ENCODE assay signal across 9 mouse cellular contexts in genomic region chr5:5379501-5379869, GRCm38 (mm10). TPM values are rescaled to one million over a fixed set of nuclear protein-coding genes. Genes with fewer than 3 reads are reported as not detected.
DNase-seq lines count a peak whose midpoint lies in the region; ATAC-seq and TF ChIP-seq lines count a peak whose summit lies in the region.
"Had no signal": no experiment of that assay in that cellular context is flagged by ENCODE, and none has a peak within 500 bp of the region (broad histone marks: within the 10 kb centered on the region; RNA-seq: fewer than 3 reads in every experiment).

No protein-coding gene starts in this region.

- TF ChIP-seq CTCF in bone marrow, adult 2 months (IDR thresholded peaks at IDR 0.05; ENCODE audit: control insufficient read depth, insufficient read depth, low read length): no peak
- no peak for TF ChIP-seq CTCF in heart, postnatal 0 days (IDR thresholded peaks at IDR 0.05; ENCODE audit: low read depth)

- H3K9ac ChIP-seq in heart, embryonic 14.5 days (ENCODE audit: low read length): peak overlapping the region; percentile 86
- peak overlapping the region; percentile 80 for H3K9ac ChIP-seq in heart, postnatal 0 days (replicated peaks; ENCODE audit: low read depth, low read length)

- no peak for ATAC-seq in heart, embryonic 14.5 days (ENCODE audit: insufficient number of reproducible peaks, insufficient read depth, low FRiP score, low read depth)
- no peak for ATAC-seq in heart, postnatal 0 days (ENCODE audit: insufficient read depth, low read depth)
- ATAC-seq in megakaryocyte, adult 5-6 weeks (ENCODE audit: poor library complexity, severe bottlenecking): peak; percentile 28
- no peak for ATAC-seq in erythroid progenitor cell, adult 5-6 weeks (replicated peaks; ENCODE audit: low FRiP score, poor library complexity, severe bottlenecking)

- TF ChIP-seq EP300 in heart, postnatal 0 days (IDR thresholded peaks at IDR 0.05; ENCODE audit: low read depth): no peak

- peak overlapping the region; percentile 84 to 98 for H3K4me3 ChIP-seq in heart, embryonic 14.5 days (ENCODE audit: control insufficient read depth in 1 of 2, insufficient read depth in 1 of 2, low read depth in 1 of 2, low read length in 2 of 2)
- peak overlapping the region; percentile 48 for H3K4me3 ChIP-seq in bone marrow, adult 2 months (replicated peaks; ENCODE audit: control insufficient read depth, low read depth, low read length)
- peak overlapping the region; percentile 89 for H3K4me3 ChIP-seq in heart, postnatal 0 days (ENCODE audit: low read depth, low read length)

- peaks cover 2 to 24% of the 10 kb centered on the region in 2 experiments; a peak in 2 of 4 replicates for H3K4me1 ChIP-seq in heart, embryonic 14.5 days (ENCODE audit: control insufficient read depth in 2 of 2, insufficient read depth in 2 of 2, low read length in 2 of 2)
- H3K4me1 ChIP-seq in bone marrow, adult 2 months (ENCODE audit: control insufficient read depth, insufficient read depth, low read length): peaks cover under 1% of the 10 kb centered on the region; the same call in 1 of the 2 replicates
- H3K4me1 ChIP-seq in heart, postnatal 0 days (ENCODE audit: control insufficient read depth, insufficient read depth): peaks cover 19% of the 10 kb centered on the region

- H3K27me3 ChIP-seq in heart, embryonic 14.5 days (ENCODE audit: control insufficient read depth, insufficient read depth, low read length): no peaks in the 10 kb centered on the region
- no peaks in the 10 kb centered on the region for H3K27me3 ChIP-seq in heart, postnatal 0 days (ENCODE audit: control insufficient read depth, insufficient read depth, low read length)
- H3K27me3 ChIP-seq: Patski had no signal

- peak overlapping the region; percentile 81 to 86 for H3K27ac ChIP-seq in heart, embryonic 14.5 days (replicated peaks in 1 of 2; ENCODE audit: control insufficient read depth in 1 of 2, insufficient read depth in 1 of 2, low read depth in 2 of 2, low read length in 2 of 2)
- no peak overlapping the region; the same call in 1 of the 2 replicates for H3K27ac ChIP-seq in bone marrow, adult 2 months (ENCODE audit: control insufficient read depth, insufficient read depth, low read depth, low read length, poor library complexity)
- H3K27ac ChIP-seq in heart, postnatal 0 days (ENCODE audit: low read depth): peak overlapping the region; percentile 87

- peak overlapping the region; percentile 83 for H3K4me2 ChIP-seq in heart, embryonic 14.5 days (ENCODE audit: low read length)
- H3K4me2 ChIP-seq in heart, postnatal 0 days (ENCODE audit: low read depth, low read length): peak overlapping the region; percentile 68

- no peaks in the 10 kb centered on the region for H3K9me3 ChIP-seq in heart, embryonic 14.5 days (ENCODE audit: control insufficient read depth, low read length)
- no peaks in the 10 kb centered on the region for H3K9me3 ChIP-seq in heart, postnatal 0 days (replicated peaks; ENCODE audit: control insufficient read depth, low read length)

- no peak for TF ChIP-seq POLR2A in bone marrow, adult 2 months (IDR thresholded peaks at IDR 0.05; ENCODE audit: borderline replicate concordance, control insufficient read depth, low read depth, low read length)

- WGBS in heart, embryonic 14.5 days: under 1% methylated on average over 14 of the region's 14 CpGs
- 4% methylated on average over 14 of the region's 14 CpGs for WGBS in bone marrow, adult 2 months
- WGBS in heart, postnatal 0 days: under 1% methylated on average over 14 of the region's 14 CpGs

- intact Hi-C loops in heart, postnatal 25 days (cut with DNase I): loop anchor here (5.0 kb wide), 3 partner anchors 37 to 117 kb away; no protein-coding TSS in a partner anchor

- no peak for DNase-seq in heart, postnatal 25 days (ENCODE audit: low spot score)
- DNase-seq in heart, postnatal 0 days (ENCODE audit: low spot score): peak; percentile 18
- DNase-seq in thymus, postnatal 4 days: no peak
- no peak for DNase-seq in cerebellum, postnatal 4 days (ENCODE audit: low spot score in 2 of 2)

- H3K36me3 ChIP-seq in heart, embryonic 14.5 days (ENCODE audit: control insufficient read depth, insufficient read depth, low read length): no peaks in the 10 kb centered on the region
- H3K36me3 ChIP-seq in heart, postnatal 0 days (replicated peaks; ENCODE audit: control insufficient read depth, insufficient read depth, low read length): no peaks in the 10 kb centered on the region

RNA-seq across cellular contexts. Expression of gene Cdk14, which starts 40.6 kb away (rescaled TPM):
- polyA plus RNA-seq in heart, embryonic 14.5 days (2014; fragmentation: Nextera tagmentation; extraction: Ambion mirVana): 21.8 and 25.3 TPM in 2 replicates
- 10 to 100 TPM in 1 of 2 experiments, 1 to 10 TPM in 1; 9.8 to 10.2 TPM for total RNA-seq in heart, postnatal 25 days (2021)
- 1.0 and 2.1 TPM in 2 replicates for polyA plus RNA-seq in bone marrow, adult 2 months (2011; ENCODE audit: insufficient read depth, insufficient read length, low replicate concordance, missing spikeins)
- 8.6 and 17.5 TPM in 2 replicates for total RNA-seq in heart, postnatal 0 days (2014; rRNA removed; ENCODE audit: low replicate concordance)
- polyA plus RNA-seq in heart, postnatal 0 days (2015; fragmentation: Nextera tagmentation; extraction: Ambion mirVana): 5.8 and 6.0 TPM in 2 replicates
- 4.7 and 11.1 TPM in 2 replicates for total RNA-seq in megakaryocyte, adult 5-6 weeks (2015)
- 2.5 and 3.5 TPM in 2 replicates for total RNA-seq in megakaryocyte, adult 5-6 weeks (2017)
- total RNA-seq in erythroid progenitor cell, adult 5-6 weeks (2015; ENCODE audit: low replicate concordance): 0.72 and 2.5 TPM in 2 replicates
- 1.0 TPM in 1 of 2 replicates, not detected in the other for total RNA-seq in erythroid progenitor cell, adult 5-6 weeks (2017; ENCODE audit: low replicate concordance)
